Mouse (Mus musculus) splenic B cell, adult 2 months (primary cell): ENCODE measurements around the gene Tmtc1.

ENCODE experiments used
- DNase-seq: peaks from one replicate; pipeline ENCODE4 v3.0.0-alpha.2; 2011; ENCODE audit warnings: low read depth, low spot score
- H3K27me3 ChIP-seq: 2 replicates; pipeline ENCODE4 v1.6.1; 2012; ENCODE audit warnings: mild to moderate bottlenecking, low read length, moderate library complexity, mixed read lengths; ENCODE audit not compliant: control insufficient read depth, poor library complexity, insufficient read depth, severe bottlenecking
- H3K36me3 ChIP-seq: 2 replicates; pipeline ENCODE4 v1.6.1; 2012; ENCODE audit warnings: mild to moderate bottlenecking, low read length, moderate library complexity, mixed read lengths; ENCODE audit not compliant: control insufficient read depth, poor library complexity, insufficient read depth, severe bottlenecking

The Tmtc1 gene

GRCm38 (mm10) chr6:148399541-148399940, 44.6 kb downstream of the Tmtc1 start:
- no peak for DNase-seq
- no peaks in the 10 kb centered on the region for H3K36me3 ChIP-seq
- no peaks in the 10 kb centered on the region for H3K27me3 ChIP-seq

GRCm38 (mm10) chr6:148398888-148399287, 45.3 kb downstream of the Tmtc1 start:
- no peak for DNase-seq
- Histone ChIP-seq H3K36me3 (no peaks in the 10 kb centered on the region), H3K27me3 (no peaks in the 10 kb centered on the region)

GRCm38 (mm10) chr6:148397270-148397669, 46.9 kb downstream of the Tmtc1 start:
- Histone ChIP-seq H3K36me3 (no peaks in the 10 kb centered on the region), H3K27me3 (no peaks in the 10 kb centered on the region)
- DNase-seq = no peak

GRCm38 (mm10) chr6:148395272-148395671, 48.9 kb downstream of the Tmtc1 start:
- Histone ChIP-seq H3K36me3 (no peaks in the 10 kb centered on the region), H3K27me3 (no peaks in the 10 kb centered on the region)
- DNase-seq = no peak

- DNase-seq = no peak
- Histone ChIP-seq H3K36me3 (no peaks in the 10 kb centered on the region), H3K27me3 (no peaks in the 10 kb centered on the region; the same call in 1 of the 2 replicates)
These were observed 49.9 kb downstream of the Tmtc1 start for GRCm38 (mm10) chr6:148394294-148394693.

GRCm38 (mm10) chr6:148392147-148392546, 52.0 kb downstream of the Tmtc1 start:
- H3K36me3 ChIP-seq = no peaks in the 10 kb centered on the region
- DNase-seq = no peak
- no peaks in the 10 kb centered on the region; the same call in 1 of the 2 replicates for H3K27me3 ChIP-seq

- Histone ChIP-seq H3K36me3 (no peaks in the 10 kb centered on the region), H3K27me3 (no peaks in the 10 kb centered on the region; the same call in 1 of the 2 replicates)
- DNase-seq = no peak
These were observed 52.9 kb downstream of the Tmtc1 start for GRCm38 (mm10) chr6:148391286-148391685.

- DNase-seq = no peak
- no peaks in the 10 kb centered on the region; the same call in 1 of the 2 replicates for H3K27me3 ChIP-seq
- H3K36me3 ChIP-seq = no peaks in the 10 kb centered on the region
These were observed 53.4 kb downstream of the Tmtc1 start for GRCm38 (mm10) chr6:148390630-148391276.

- DNase-seq = no peak
- H3K27me3 ChIP-seq = no peaks in the 10 kb centered on the region; the same call in 1 of the 2 replicates
- no peaks in the 10 kb centered on the region for H3K36me3 ChIP-seq
These were observed 56.2 kb downstream of the Tmtc1 start for GRCm38 (mm10) chr6:148387990-148388389.

GRCm38 (mm10) chr6:148384111-148384895, 59.9 kb downstream of the Tmtc1 start:
- no peaks in the 10 kb centered on the region for H3K36me3 ChIP-seq
- no peak for DNase-seq
- no peaks in the 10 kb centered on the region for H3K27me3 ChIP-seq

- Histone ChIP-seq H3K36me3 (no peaks in the 10 kb centered on the region), H3K27me3 (no peaks in the 10 kb centered on the region)
- no peak for DNase-seq
These were observed 62.9 kb downstream of the Tmtc1 start for GRCm38 (mm10) chr6:148381163-148381782.

GRCm38 (mm10) chr6:148375618-148376209, 68.5 kb downstream of the Tmtc1 start:
- H3K27me3 ChIP-seq = no peaks in the 10 kb centered on the region; the same call in 1 of the 2 replicates
- no peaks in the 10 kb centered on the region for H3K36me3 ChIP-seq
- DNase-seq = no peak

- Histone ChIP-seq H3K36me3 (no peaks in the 10 kb centered on the region), H3K27me3 (no peaks in the 10 kb centered on the region; the same call in 1 of the 2 replicates)
- no peak for DNase-seq
These were observed 69.2 kb downstream of the Tmtc1 start for GRCm38 (mm10) chr6:148375015-148375414.

- H3K27me3 ChIP-seq = no peaks in the 10 kb centered on the region; the same call in 1 of the 2 replicates
- DNase-seq = no peak
- no peaks in the 10 kb centered on the region for H3K36me3 ChIP-seq
These were observed 70.7 kb downstream of the Tmtc1 start for GRCm38 (mm10) chr6:148373444-148373843.
